Mouse (Mus musculus): Measurements from ENCODE around the gene Vmn1r223. TPM values are rescaled to one million over a fixed set of nuclear protein-coding genes. Genes with fewer than 3 reads are reported as not detected.
"Not testable (repeated sequence)": the region's sequence is repeated elsewhere in the genome, so short reads cannot be mapped to it uniquely, and the experiment has no call there.

Vmn1r223 gene
- not detected in 2 replicates for polyA plus RNA-seq (2015; fragmentation: Nextera tagmentation; extraction: Ambion mirVana)

GRCm38 (mm10) chr13:23246834-23247233 lies at the start of gene Vmn1r223:
Vmn1r223 (plus strand) TSS chr13:23247134.
- not testable (repeated sequence) for H3K36me3 ChIP-seq (replicated peaks); H3K4me2 ChIP-seq; H3K27me3 ChIP-seq; H3K4me3 ChIP-seq (replicated peaks); ATAC-seq (ENCODE audit: insufficient read depth); H3K9ac ChIP-seq; H3K9me3 ChIP-seq (replicated peaks); H3K4me1 ChIP-seq (replicated peaks); H3K27ac ChIP-seq (replicated peaks)
- WGBS (ENCODE audit: insufficient replicate concordance) = 68% methylated on average over 1 of the region's 1 CpGs

GRCm38 (mm10) chr13:23203885-23204284 lies 43.0 kb upstream of the Vmn1r223 start:
- H3K36me3 ChIP-seq (replicated peaks); ATAC-seq (ENCODE audit: insufficient read depth); H3K4me3 ChIP-seq (replicated peaks); H3K9me3 ChIP-seq (replicated peaks); H3K9ac ChIP-seq; H3K27me3 ChIP-seq; H3K4me1 ChIP-seq (replicated peaks); H3K27ac ChIP-seq (replicated peaks); H3K4me2 ChIP-seq: not testable (repeated sequence)
- 38% methylated on average over 1 of the region's 1 CpGs for WGBS (ENCODE audit: insufficient replicate concordance)

GRCm38 (mm10) chr13:23213827-23214226 lies 33.1 kb upstream of the Vmn1r223 start, which contains the start of gene Vmn1r221:
Vmn1r221 (plus strand) TSS chr13:23214127.
- H3K27me3 ChIP-seq; H3K27ac ChIP-seq (replicated peaks); ATAC-seq (ENCODE audit: insufficient read depth); H3K4me1 ChIP-seq (replicated peaks); H3K4me2 ChIP-seq; H3K36me3 ChIP-seq (replicated peaks); H3K9me3 ChIP-seq (replicated peaks); H3K9ac ChIP-seq; H3K4me3 ChIP-seq (replicated peaks): not testable (repeated sequence)
- 30% methylated on average over 2 of the region's 2 CpGs for WGBS (ENCODE audit: insufficient replicate concordance)

GRCm38 (mm10) chr13:23235847-23236246 lies 11.1 kb upstream of the Vmn1r223 start, which contains the start of gene Vmn1r222:
Vmn1r222 (minus strand) TSS chr13:23235947.
- H3K4me3 ChIP-seq (replicated peaks); H3K27me3 ChIP-seq; ATAC-seq (ENCODE audit: insufficient read depth); H3K4me2 ChIP-seq; H3K36me3 ChIP-seq (replicated peaks); H3K4me1 ChIP-seq (replicated peaks); H3K9ac ChIP-seq; H3K9me3 ChIP-seq (replicated peaks); H3K27ac ChIP-seq (replicated peaks): not testable (repeated sequence)

- H3K27me3 ChIP-seq = no peaks in the 10 kb centered on the region
- no peak for ATAC-seq (ENCODE audit: insufficient read depth)
- H3K36me3 ChIP-seq (replicated peaks) = no peaks in the 10 kb centered on the region
- no peak overlapping the region for H3K27ac ChIP-seq (replicated peaks)
- H3K4me1 ChIP-seq (replicated peaks) = no peaks in the 10 kb centered on the region
- no peak overlapping the region for H3K4me2 ChIP-seq
- no peak overlapping the region for H3K4me3 ChIP-seq (replicated peaks)
- no peak overlapping the region for H3K9ac ChIP-seq
- no peaks in the 10 kb centered on the region for H3K9me3 ChIP-seq (replicated peaks)
- 65% methylated on average over 2 of the region's 2 CpGs for WGBS (ENCODE audit: insufficient replicate concordance)
Observed at GRCm38 (mm10) chr13:23258546-23259048, 11.7 kb downstream of the Vmn1r223 start.

- WGBS (ENCODE audit: insufficient replicate concordance) = 58% methylated on average over 3 of the region's 3 CpGs
- not testable (repeated sequence) for H3K4me2 ChIP-seq; H3K27me3 ChIP-seq; H3K36me3 ChIP-seq (replicated peaks); H3K4me1 ChIP-seq (replicated peaks); H3K9ac ChIP-seq; H3K27ac ChIP-seq (replicated peaks); H3K4me3 ChIP-seq (replicated peaks); H3K9me3 ChIP-seq (replicated peaks); ATAC-seq (ENCODE audit: insufficient read depth)
Observed at GRCm38 (mm10) chr13:23268606-23269005, 21.7 kb downstream of the Vmn1r223 start.

GRCm38 (mm10) chr13:23269127-23269526 lies 22.2 kb downstream of the Vmn1r223 start:
- not testable (repeated sequence) for H3K27me3 ChIP-seq; H3K27ac ChIP-seq (replicated peaks); H3K9ac ChIP-seq; ATAC-seq (ENCODE audit: insufficient read depth); H3K4me2 ChIP-seq; H3K9me3 ChIP-seq (replicated peaks); H3K4me1 ChIP-seq (replicated peaks); H3K36me3 ChIP-seq (replicated peaks); H3K4me3 ChIP-seq (replicated peaks)
- WGBS (ENCODE audit: insufficient replicate concordance) = 34% methylated on average over 4 of the region's 4 CpGs

- no peaks in the 10 kb centered on the region for H3K36me3 ChIP-seq (replicated peaks)
- peaks cover 8% of the 10 kb centered on the region; the same call in 1 of the 2 replicates for H3K4me1 ChIP-seq (replicated peaks)
- H3K9ac ChIP-seq = no peak overlapping the region
- 20% methylated on average over 11 of the region's 11 CpGs for WGBS (ENCODE audit: insufficient replicate concordance)
- H3K9me3 ChIP-seq (replicated peaks) = no peaks in the 10 kb centered on the region
- ATAC-seq (ENCODE audit: insufficient read depth) = no peak
- H3K27me3 ChIP-seq = peaks cover 8% of the 10 kb centered on the region
- H3K4me3 ChIP-seq (replicated peaks) = 0 out of 2 replicates have a peak overlapping the region, but pooled peaks have one; percentile 17
- H3K4me2 ChIP-seq = peak overlapping the region; percentile 43
- H3K27ac ChIP-seq (replicated peaks) = no peak overlapping the region
Observed at GRCm38 (mm10) chr13:23269681-23270080, 22.7 kb downstream of the Vmn1r223 start.

GRCm38 (mm10) chr13:23270321-23271101 lies 23.6 kb downstream of the Vmn1r223 start:
- Histone ChIP-seq H3K4me2 (peak overlapping the region; percentile 43), H3K9me3 (replicated peaks) (no peaks in the 10 kb centered on the region), H3K4me3 (replicated peaks) (peak overlapping the region; percentile 17), H3K9ac (no peak overlapping the region), H3K27me3 (peaks cover 8% of the 10 kb centered on the region), H3K36me3 (replicated peaks) (no peaks in the 10 kb centered on the region), H3K27ac (replicated peaks) (no peak overlapping the region), H3K4me1 (replicated peaks) (peaks cover 8% of the 10 kb centered on the region; the same call in 1 of the 2 replicates)
- 4% methylated on average over 34 of the region's 34 CpGs for WGBS (ENCODE audit: insufficient replicate concordance)
- ATAC-seq (ENCODE audit: insufficient read depth) = no peak; the same call in 1 of the 2 replicates

GRCm38 (mm10) chr13:23279576-23279975 lies 32.6 kb downstream of the Vmn1r223 start:
- H3K36me3 ChIP-seq (replicated peaks) = no peaks in the 10 kb centered on the region
- H3K4me2 ChIP-seq = no peak overlapping the region
- no peak overlapping the region for H3K4me3 ChIP-seq (replicated peaks)
- no peak for ATAC-seq (ENCODE audit: insufficient read depth)
- no peak overlapping the region for H3K9ac ChIP-seq
- WGBS (ENCODE audit: insufficient replicate concordance) = 69% methylated on average over 4 of the region's 4 CpGs
- no peak overlapping the region for H3K27ac ChIP-seq (replicated peaks)
- H3K27me3 ChIP-seq = 0 out of 2 replicates have a peak, but pooled peaks cover 3% of the 10 kb centered on the region
- no peaks in the 10 kb centered on the region for H3K4me1 ChIP-seq (replicated peaks)
- H3K9me3 ChIP-seq (replicated peaks) = no peaks in the 10 kb centered on the region

- 53% methylated on average over 3 of the region's 3 CpGs for WGBS (ENCODE audit: insufficient replicate concordance)
- no peak overlapping the region for H3K4me3 ChIP-seq (replicated peaks)
- H3K9me3 ChIP-seq (replicated peaks) = no peaks in the 10 kb centered on the region
- H3K27ac ChIP-seq (replicated peaks) = no peak overlapping the region
- no peak for ATAC-seq (ENCODE audit: insufficient read depth)
- H3K4me1 ChIP-seq (replicated peaks) = no peaks in the 10 kb centered on the region
- H3K27me3 ChIP-seq = peaks cover 7% of the 10 kb centered on the region
- H3K36me3 ChIP-seq (replicated peaks) = no peaks in the 10 kb centered on the region
- H3K4me2 ChIP-seq = no peak overlapping the region
- H3K9ac ChIP-seq = no peak overlapping the region
Observed at GRCm38 (mm10) chr13:23279992-23280391, 33.1 kb downstream of the Vmn1r223 start.
